ENCODE assay signal across 8 mouse cellular contexts in genomic region chr5:37717384-37717963, GRCm38 (mm10). TPM values are rescaled to one million over a fixed set of nuclear protein-coding genes. Genes with fewer than 3 reads are reported as not detected.
DNase-seq lines count a peak whose midpoint lies in the region; ATAC-seq and TF ChIP-seq lines count a peak whose summit lies in the region.

No protein-coding gene starts in this region.

- H3K4me1 ChIP-seq in forebrain, embryonic 11.5 days (replicated peaks; ENCODE audit: control insufficient read depth, insufficient read depth, low read length): peaks cover 2% of the 10 kb centered on the region; the same call in 1 of the 2 replicates
- H3K4me1 ChIP-seq in hindbrain, embryonic 12.5 days: peaks cover 19% of the 10 kb centered on the region
- no peaks in the 10 kb centered on the region for H3K4me1 ChIP-seq in lung, postnatal 0 days (ENCODE audit: insufficient read depth, low read depth, low read length)

- no peaks in the 10 kb centered on the region for H3K36me3 ChIP-seq in forebrain, embryonic 11.5 days (ENCODE audit: control insufficient read depth, insufficient read depth, low read length)
- no peaks in the 10 kb centered on the region for H3K36me3 ChIP-seq in hindbrain, embryonic 12.5 days
- no peaks in the 10 kb centered on the region for H3K36me3 ChIP-seq in lung, postnatal 0 days (ENCODE audit: insufficient read depth, low read length)

- 2% methylated on average over 14 of the region's 14 CpGs for WGBS in forebrain, embryonic 11.5 days
- 3% methylated on average over 14 of the region's 14 CpGs for WGBS in hindbrain, embryonic 12.5 days
- WGBS in lung, postnatal 0 days: under 1% methylated on average over 13 of the region's 14 CpGs

- peak; percentile 59 for ATAC-seq in forebrain, embryonic 11.5 days (replicated peaks; ENCODE audit: low FRiP score)
- peak; percentile 70 for ATAC-seq in hindbrain, embryonic 12.5 days (ENCODE audit: low FRiP score)
- ATAC-seq in lung, postnatal 0 days: peak; percentile 41; the same call in 1 of the 2 replicates

- H3K4me3 ChIP-seq in forebrain, embryonic 11.5 days (ENCODE audit: low read depth, low read length): peak overlapping the region; percentile 47
- H3K4me3 ChIP-seq in hindbrain, embryonic 12.5 days: peak overlapping the region; percentile 49
- peak overlapping the region; percentile 19; the same call in 1 of the 2 replicates for H3K4me3 ChIP-seq in lung, postnatal 0 days (ENCODE audit: low read depth, low read length)

- TF ChIP-seq CTCF in lung, postnatal 0 days (IDR thresholded peaks at IDR 0.05): peak; percentile 68

- peak; percentile 32 for DNase-seq in urinary bladder, adult 2 months (ENCODE audit: low spot score)
- no peak for DNase-seq in urinary bladder, postnatal 10 days (ENCODE audit: low spot score)
- DNase-seq in forebrain, embryonic 11.5 days (ENCODE audit: low spot score): peak; percentile 79
- DNase-seq in layer of hippocampus, postnatal 36 days: peak; percentile 44 to 49
- peak; percentile 43 for DNase-seq in lung, postnatal 0 days (ENCODE audit: low spot score)
- DNase-seq in right cerebral cortex, postnatal 25 days: peak; percentile 57
- DNase-seq in spleen, postnatal 4 days (ENCODE audit: low spot score in 2 of 2): no peak

- no peak overlapping the region for H3K27ac ChIP-seq in forebrain, embryonic 11.5 days (ENCODE audit: low read depth, low read length)
- H3K27ac ChIP-seq in hindbrain, embryonic 12.5 days: peak overlapping the region; percentile 82
- no peak overlapping the region for H3K27ac ChIP-seq in lung, postnatal 0 days (ENCODE audit: low read length)

- H3K27me3 ChIP-seq in forebrain, embryonic 11.5 days (ENCODE audit: control insufficient read depth, insufficient read depth, low read length): peaks cover 3% of the 10 kb centered on the region
- H3K27me3 ChIP-seq in hindbrain, embryonic 12.5 days: peaks cover 34% of the 10 kb centered on the region
- peaks cover 6% of the 10 kb centered on the region; the same call in 1 of the 2 replicates for H3K27me3 ChIP-seq in lung, postnatal 0 days (replicated peaks; ENCODE audit: insufficient read depth, low read length)

- no peak for TF ChIP-seq EP300 in lung, postnatal 0 days (IDR thresholded peaks at IDR 0.05)

- H3K9me3 ChIP-seq in forebrain, embryonic 11.5 days (ENCODE audit: control insufficient read depth, low read length): no peaks in the 10 kb centered on the region
- no peaks in the 10 kb centered on the region for H3K9me3 ChIP-seq in hindbrain, embryonic 12.5 days (replicated peaks)
- H3K9me3 ChIP-seq in lung, postnatal 0 days (ENCODE audit: low read length): no peaks in the 10 kb centered on the region

- peak overlapping the region; percentile 38; the same call in 1 of the 2 replicates for H3K9ac ChIP-seq in forebrain, embryonic 11.5 days (ENCODE audit: low read length)
- peak overlapping the region; percentile 75 for H3K9ac ChIP-seq in hindbrain, embryonic 12.5 days
- H3K9ac ChIP-seq in lung, postnatal 0 days (replicated peaks; ENCODE audit: low read depth): no peak overlapping the region

- H3K4me2 ChIP-seq in forebrain, embryonic 11.5 days (ENCODE audit: low read depth, low read length, severe bottlenecking): peak overlapping the region; percentile 82
- peak overlapping the region; percentile 86 for H3K4me2 ChIP-seq in hindbrain, embryonic 12.5 days (replicated peaks)
- peak overlapping the region; percentile 56 for H3K4me2 ChIP-seq in lung, postnatal 0 days (replicated peaks; ENCODE audit: low read depth, low read length)

RNA-seq across cellular contexts. Expression of gene Stk32b, which starts 0.5 kb away (rescaled TPM):
- polyA plus RNA-seq in urinary bladder, adult 2 months (2012; rRNA removed): 0.07 and 0.10 TPM in 2 replicates
- polyA plus RNA-seq in forebrain, embryonic 11.5 days (2014; fragmentation: Nextera tagmentation; extraction: Ambion mirVana): 2.4 and 4.3 TPM in 2 replicates
- polyA plus RNA-seq in hindbrain, embryonic 12.5 days (2016; fragmentation: Nextera tagmentation; extraction: Ambion mirVana): 8.6 and 9.3 TPM in 2 replicates
- 1 to 10 TPM; 6.4 to 7.7 TPM for total RNA-seq in layer of hippocampus, postnatal 36 days (2021)
- polyA plus RNA-seq in lung, postnatal 0 days (2015; fragmentation: Nextera tagmentation; extraction: Ambion mirVana): 0.05 TPM in 1 of 2 replicates, not detected in the other

RNA-seq across cellular contexts. Expression of gene Cytl1, which starts 17.8 kb away (rescaled TPM):
- polyA plus RNA-seq in urinary bladder, adult 2 months (2012; rRNA removed): 19.0 and 22.1 TPM in 2 replicates
- 0.67 and 0.75 TPM in 2 replicates for polyA plus RNA-seq in forebrain, embryonic 11.5 days (2014; fragmentation: Nextera tagmentation; extraction: Ambion mirVana)
- 6.9 and 7.5 TPM in 2 replicates for polyA plus RNA-seq in hindbrain, embryonic 12.5 days (2016; fragmentation: Nextera tagmentation; extraction: Ambion mirVana)
- total RNA-seq in layer of hippocampus, postnatal 36 days (2021): under 1 TPM; 0.37 to 0.81 TPM
- 5.7 and 5.8 TPM in 2 replicates for polyA plus RNA-seq in lung, postnatal 0 days (2015; fragmentation: Nextera tagmentation; extraction: Ambion mirVana)

Comparison
In these comparisons a context has a peak if more than half of its experiments do, and no peak if none do; other contexts are left out.
1. DNase-seq: peak in urinary bladder, adult 2 months (single experiment), forebrain, embryonic 11.5 days (single experiment), layer of hippocampus, postnatal 36 days (2 of 2), lung, postnatal 0 days (single experiment) and right cerebral cortex, postnatal 25 days (single experiment); none in urinary bladder, postnatal 10 days (single experiment) and spleen, postnatal 4 days (0 of 2).
2. Peak in every context shown above with its lines, with median percentiles within 50 percentile points of each other: ATAC-seq, H3K4me2 ChIP-seq and H3K4me3 ChIP-seq.